Mouse (Mus musculus) ES-E14 (cell line): ENCODE measurements at regions not wholly inside any gene's neighbourhood (a gene's known extent, or its start where the extent isn't known, plus 50 kb on each side); places are given as distances from the start of the nearest gene placed in this dataset.

Experiments
- CHD2 ChIP-seq: IDR thresholded peaks from 2 replicates; pipeline ENCODE4 v1.6.1; 2014; ENCODE audit warnings: mild to moderate bottlenecking, low read depth, low read length, inconsistent platforms
- HCFC1 ChIP-seq: IDR thresholded peaks from 2 replicates; pipeline ENCODE4 v1.6.1; 2012; ENCODE audit warnings: low read length, inconsistent platforms, borderline replicate concordance; ENCODE audit not compliant: insufficient read depth
- MAFK ChIP-seq: IDR thresholded peaks from 2 replicates; pipeline ENCODE4 v1.6.1; 2014; ENCODE audit warnings: mild to moderate bottlenecking, low read depth, low read length, inconsistent platforms; ENCODE audit not compliant: insufficient read depth
- ZC3H11A ChIP-seq: IDR thresholded peaks from 2 replicates; pipeline ENCODE4 v1.6.1; 2012; ENCODE audit warnings: low read depth, mild to moderate bottlenecking, inconsistent platforms, low read length, borderline replicate concordance
- ZNF384 ChIP-seq: IDR thresholded peaks from 2 replicates; pipeline ENCODE4 v1.6.1; 2012; ENCODE audit warnings: low read depth, low read length, inconsistent platforms

DNA sequence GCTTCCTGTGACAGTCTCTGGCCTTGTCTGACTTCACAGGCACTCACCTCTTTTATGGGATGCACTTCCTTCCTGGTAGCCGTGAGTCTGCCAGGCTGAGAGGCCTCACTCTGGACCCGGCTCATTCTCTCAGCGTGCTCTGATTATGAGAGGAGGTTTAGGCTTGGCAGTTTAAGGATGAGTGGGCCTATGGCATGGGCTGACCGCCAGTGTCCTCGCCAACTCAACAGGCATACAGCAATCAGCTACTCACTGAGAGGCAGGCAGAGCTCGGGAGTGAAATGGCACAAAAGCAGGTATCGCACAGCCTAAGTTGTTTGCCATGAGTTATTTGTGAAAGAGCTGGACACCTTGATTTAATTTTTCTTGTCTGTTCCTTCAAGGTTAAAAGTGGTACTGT, 51.5 kb upstream of the Trpc7 start:
- TF ChIP-seq ZNF384 (no peak), CHD2 (no peak), HCFC1 (no peak), ZC3H11A (no peak), MAFK (no peak)
